Mouse (Mus musculus) gastrocnemius, postnatal 4 days (tissue): ENCODE data around the gene Neurog1. TPM values are rescaled to one million over a fixed set of nuclear protein-coding genes. Genes with fewer than 3 reads are reported as not detected.
A peak's percentile ranks its signal among the peaks of the same experiment; 100 is the strongest.

Experiments used
- DNase-seq, 2 experiments: peaks; one replicate each; pipeline ENCODE4 v3.0.0; 2021 to 2022; ENCODE audit warnings: low spot score in 2 of 2, mixed read lengths in 2 of 2
- long read RNA-seq, 2 experiments: library from polyadenylated mRNA; stranded (forward); transcript quantifications; one replicate each; pipeline ENCODE4 v2.0.0; 2021
- total RNA-seq, 2 experiments: library from RNA; stranded (reverse); gene quantifications; 2 replicates each; pipeline ENCODE4 v1.2.3; 2021

The Neurog1 gene
- not detected for total RNA-seq
- long read RNA-seq, experiment 1: 0 reads
- long read RNA-seq, experiment 2: 0 reads

- no peak for DNase-seq
Observed at GRCm38 (mm10) chr13:56251924-56252619, at the start of gene Neurog1. TSS of gene Neurog1 (minus strand) at chr13:56252163.

- DNase-seq: no peak
Observed at GRCm38 (mm10) chr13:56299336-56299735, 47.4 kb upstream of the Neurog1 start.

- no peak for DNase-seq
Observed at GRCm38 (mm10) chr13:56296659-56297020, 44.7 kb upstream of the Neurog1 start.

- DNase-seq: no peak
Observed at GRCm38 (mm10) chr13:56295943-56296658, 44.1 kb upstream of the Neurog1 start, which contains the start of gene Cxcl14. TSS of gene Cxcl14 (minus strand) at chr13:56296551.

- no peak for DNase-seq
Observed at GRCm38 (mm10) chr13:56295586-56295942, 43.6 kb upstream of the Neurog1 start.

GRCm38 (mm10) chr13:56294908-56295307 is 42.9 kb upstream of the Neurog1 start:
- DNase-seq: no peak

GRCm38 (mm10) chr13:56289998-56290397 is 38.0 kb upstream of the Neurog1 start:
- DNase-seq: no peak

GRCm38 (mm10) chr13:56289261-56289660 is 37.3 kb upstream of the Neurog1 start:
- DNase-seq: no peak

- no peak for DNase-seq
Observed at GRCm38 (mm10) chr13:56288601-56289000, 36.6 kb upstream of the Neurog1 start.

- no peak for DNase-seq
Observed at GRCm38 (mm10) chr13:56287091-56287490, 35.1 kb upstream of the Neurog1 start.

GRCm38 (mm10) chr13:56283321-56283720 is 31.4 kb upstream of the Neurog1 start:
- no peak for DNase-seq

- no peak for DNase-seq
Observed at GRCm38 (mm10) chr13:56280356-56280755, 28.4 kb upstream of the Neurog1 start.

- peak; percentile 76 to 83 for DNase-seq
Observed at GRCm38 (mm10) chr13:56279439-56279838, 27.5 kb upstream of the Neurog1 start.

- DNase-seq: no peak
Observed at GRCm38 (mm10) chr13:56275171-56275570, 23.2 kb upstream of the Neurog1 start.

- no peak for DNase-seq
Observed at GRCm38 (mm10) chr13:56270124-56270523, 18.2 kb upstream of the Neurog1 start.

GRCm38 (mm10) chr13:56267396-56267795 is 15.4 kb upstream of the Neurog1 start:
- DNase-seq: no peak

GRCm38 (mm10) chr13:56266435-56266834 is 14.5 kb upstream of the Neurog1 start:
- peak in 1 of 2 experiments; percentile 22 for DNase-seq

GRCm38 (mm10) chr13:56265661-56266060 is 13.7 kb upstream of the Neurog1 start:
- DNase-seq: no peak

GRCm38 (mm10) chr13:56262269-56262668 is 10.3 kb upstream of the Neurog1 start:
- DNase-seq: no peak

GRCm38 (mm10) chr13:56260344-56260780 is 8.4 kb upstream of the Neurog1 start:
- DNase-seq: no peak

- DNase-seq: no peak
Observed at GRCm38 (mm10) chr13:56259926-56260250, 7.9 kb upstream of the Neurog1 start.

- no peak for DNase-seq
Observed at GRCm38 (mm10) chr13:56259021-56259925, 7.3 kb upstream of the Neurog1 start.
